Mouse (Mus musculus) forebrain, embryonic 12.5 days (tissue): ENCODE data around the gene Afp. TPM values are rescaled to one million over a fixed set of nuclear protein-coding genes. Genes with fewer than 3 reads are reported as not detected.

Experiments
- ATAC-seq: fragments of 200-750 bp; cut with Nextera tagmentation; 2 replicates; pipeline ENCODE4 v1.8.0; 2017; ENCODE audit warnings: moderate TSS enrichment; ENCODE audit not compliant: low FRiP score
- H3K27ac ChIP-seq: fragments of 300-500 bp; sonication (generic); 2 replicates; pipeline ENCODE4 v1.5.1; 2016; ENCODE audit warnings: mild to moderate bottlenecking
- H3K27me3 ChIP-seq: fragments of 300-500 bp; sonication (generic); 2 replicates; pipeline ENCODE4 v1.6.1; 2016; ENCODE audit warnings: mild to moderate bottlenecking
- H3K36me3 ChIP-seq: fragments of 300-500 bp; sonication (generic); replicated peaks from 2 replicates; pipeline ENCODE4 v1.6.1; 2016; ENCODE audit warnings: mild to moderate bottlenecking
- H3K4me1 ChIP-seq: fragments of 300-500 bp; sonication (generic); 2 replicates; pipeline ENCODE4 v1.6.1; 2016
- H3K4me2 ChIP-seq: fragments of 300-500 bp; sonication (generic); 2 replicates; pipeline ENCODE4 v1.6.1; 2016; ENCODE audit warnings: mild to moderate bottlenecking, moderate library complexity
- H3K4me3 ChIP-seq: fragments of 300-500 bp; sonication (generic); replicated peaks from 2 replicates; pipeline ENCODE4 v1.5.1; 2016; ENCODE audit warnings: mild to moderate bottlenecking
- H3K9ac ChIP-seq: fragments of 300-500 bp; sonication (generic); 2 replicates; pipeline ENCODE4 v1.6.1; 2016; ENCODE audit warnings: mild to moderate bottlenecking
- H3K9me3 ChIP-seq: fragments of 300-500 bp; sonication (generic); 2 replicates; pipeline ENCODE4 v1.6.1; 2016
- WGBS: fragments of 180-500 bp; shearing (Covaris S2); methylation state at CpG from one replicate; pipeline ENCODE4 v1.1.7; 2016; 5-methylcytosine and 5-hydroxymethylcytosine counted together
- polyA plus RNA-seq: library from polyadenylated mRNA; unstranded; fragments of >200 nt; fragmentation: Nextera tagmentation; extraction: Ambion mirVana; gene quantifications from 2 replicates; pipeline ENCODE4 v1.2.1, GENCODE M21; 2016

The Afp gene
- polyA plus RNA-seq, 1 experiment from 2014 or later: not detected

GRCm38 (mm10) chr5:90477308-90478140, 13.0 kb upstream of the Afp start:
- Histone ChIP-seq H3K9me3 (no peaks in the 10 kb centered on the region), H3K4me3 (no peak overlapping the region), H3K9ac (no peak overlapping the region), H3K27me3 (no peaks in the 10 kb centered on the region), H3K36me3 (no peaks in the 10 kb centered on the region), H3K27ac (no peak overlapping the region), H3K4me2 (no peak overlapping the region), H3K4me1 (no peaks in the 10 kb centered on the region)
- 88% methylated on average over 7 of the region's 7 CpGs for WGBS
- ATAC-seq: no peak

DNA sequence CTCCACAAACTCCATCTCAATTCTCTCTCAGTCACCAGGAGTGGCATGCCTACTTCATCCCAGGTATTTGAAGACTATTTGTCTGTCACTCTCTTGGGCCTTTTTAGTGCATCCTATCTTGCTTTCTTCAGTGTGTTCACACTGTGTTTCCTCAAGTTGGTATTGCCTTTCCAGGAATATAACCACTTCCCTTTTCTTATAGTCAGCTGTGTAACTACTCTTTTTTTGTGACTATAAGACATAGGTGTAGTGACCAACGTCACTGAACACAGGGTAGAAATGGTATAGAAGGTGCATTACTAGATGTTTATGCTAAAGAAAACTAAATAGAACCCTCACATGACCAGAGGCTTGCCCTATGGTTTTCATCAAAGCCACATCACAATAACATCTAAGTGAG, 11.7 kb upstream of the Afp start:
- Histone ChIP-seq H3K4me2 (no peak overlapping the region), H3K36me3 (no peaks in the 10 kb centered on the region), H3K4me3 (no peak overlapping the region), H3K9ac (no peak overlapping the region), H3K4me1 (no peaks in the 10 kb centered on the region), H3K9me3 (no peaks in the 10 kb centered on the region), H3K27me3 (no peaks in the 10 kb centered on the region), H3K27ac (no peak overlapping the region)
- ATAC-seq: no peak
- 95% methylated on average over 1 of the region's 1 CpGs for WGBS

GRCm38 (mm10) chr5:90485597-90485996, 4.9 kb upstream of the Afp start:
- Histone ChIP-seq H3K9ac (no peak overlapping the region), H3K4me2 (no peak overlapping the region), H3K4me1 (no peaks in the 10 kb centered on the region), H3K36me3 (no peaks in the 10 kb centered on the region), H3K4me3 (no peak overlapping the region), H3K27ac (no peak overlapping the region), H3K27me3 (no peaks in the 10 kb centered on the region), H3K9me3 (no peaks in the 10 kb centered on the region)
- 97% methylated on average over 7 of the region's 7 CpGs for WGBS
- ATAC-seq: no peak

DNA sequence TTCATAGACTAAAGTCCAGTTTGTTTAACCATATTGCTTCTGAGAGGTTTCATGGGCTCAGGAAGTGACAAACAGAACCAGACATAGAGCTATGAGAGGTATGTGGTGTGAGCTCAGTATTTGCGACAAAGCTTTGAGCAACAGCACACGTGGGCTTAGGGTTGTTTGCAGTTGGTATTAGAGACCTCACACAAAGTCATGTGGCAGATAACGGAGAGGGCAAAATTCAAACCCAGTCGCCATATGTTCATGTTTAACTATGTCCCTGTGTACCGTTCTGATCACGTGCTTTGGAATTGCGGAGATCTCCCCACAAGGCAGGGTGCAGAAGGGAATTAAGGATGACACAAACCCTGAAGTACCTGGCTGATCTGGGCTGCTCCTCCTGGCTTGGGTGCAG, 2.2 kb upstream of the Afp start:
- Histone ChIP-seq H3K4me2 (no peak overlapping the region), H3K4me1 (no peaks in the 10 kb centered on the region), H3K27me3 (no peaks in the 10 kb centered on the region), H3K36me3 (no peaks in the 10 kb centered on the region), H3K27ac (no peak overlapping the region), H3K9me3 (no peaks in the 10 kb centered on the region), H3K9ac (no peak overlapping the region), H3K4me3 (no peak overlapping the region)
- ATAC-seq: no peak
- WGBS: 89% methylated on average over 7 of the region's 7 CpGs

- Histone ChIP-seq H3K36me3 (no peaks in the 10 kb centered on the region), H3K9ac (no peak overlapping the region), H3K4me3 (no peak overlapping the region), H3K27ac (no peak overlapping the region), H3K4me1 (no peaks in the 10 kb centered on the region), H3K9me3 (no peaks in the 10 kb centered on the region), H3K27me3 (no peaks in the 10 kb centered on the region), H3K4me2 (no peak overlapping the region)
- 79% methylated on average over 9 of the region's 9 CpGs for WGBS
- no peak for ATAC-seq
Observed at GRCm38 (mm10) chr5:90492440-90492839, 1.9 kb downstream of the Afp start.

- WGBS: 95% methylated on average over 4 of the region's 4 CpGs
- no peak overlapping the region for H3K9ac ChIP-seq
Observed at GRCm38 (mm10) chr5:90494308-90494707, 3.8 kb downstream of the Afp start.

DNA sequence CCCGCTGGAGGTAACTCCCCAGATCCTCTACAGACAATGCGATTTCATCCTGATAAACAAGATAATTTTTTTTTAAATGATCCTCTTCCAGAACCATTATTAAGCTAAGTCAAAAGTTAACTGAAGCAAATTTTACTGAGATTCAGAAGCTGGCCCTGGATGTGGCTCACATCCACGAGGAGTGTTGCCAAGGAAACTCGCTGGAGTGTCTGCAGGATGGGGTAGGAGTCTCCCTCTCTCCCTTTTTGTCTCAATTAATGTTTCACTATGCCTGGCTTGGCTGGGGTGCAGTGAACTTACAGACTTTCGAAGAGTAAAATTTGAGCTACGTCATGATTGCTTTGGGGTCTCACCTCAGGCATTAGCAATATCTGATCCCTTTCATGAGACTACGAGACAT, 9.0 kb downstream of the Afp start:
- Histone ChIP-seq H3K36me3 (no peaks in the 10 kb centered on the region), H3K27ac (no peak overlapping the region), H3K4me3 (no peak overlapping the region), H3K27me3 (no peaks in the 10 kb centered on the region), H3K4me1 (no peaks in the 10 kb centered on the region), H3K9me3 (no peaks in the 10 kb centered on the region), H3K9ac (no peak overlapping the region), H3K4me2 (no peak overlapping the region)
- 77% methylated on average over 7 of the region's 7 CpGs for WGBS
- ATAC-seq: no peak

More at GRCm38 (mm10) chr5:90494308-90494707, 3.8 kb downstream of the Afp start:
- no peak for ATAC-seq
- Histone ChIP-seq H3K4me3 (no peak overlapping the region), H3K4me1 (no peaks in the 10 kb centered on the region), H3K27me3 (no peaks in the 10 kb centered on the region), H3K27ac (no peak overlapping the region), H3K36me3 (no peaks in the 10 kb centered on the region), H3K9me3 (no peaks in the 10 kb centered on the region), H3K4me2 (no peak overlapping the region)

GRCm38 (mm10) chr5:90500714-90501113, 10.2 kb downstream of the Afp start:
- H3K4me1 ChIP-seq: no peaks in the 10 kb centered on the region
- WGBS: 5% methylated on average over 6 of the region's 6 CpGs

DNA sequence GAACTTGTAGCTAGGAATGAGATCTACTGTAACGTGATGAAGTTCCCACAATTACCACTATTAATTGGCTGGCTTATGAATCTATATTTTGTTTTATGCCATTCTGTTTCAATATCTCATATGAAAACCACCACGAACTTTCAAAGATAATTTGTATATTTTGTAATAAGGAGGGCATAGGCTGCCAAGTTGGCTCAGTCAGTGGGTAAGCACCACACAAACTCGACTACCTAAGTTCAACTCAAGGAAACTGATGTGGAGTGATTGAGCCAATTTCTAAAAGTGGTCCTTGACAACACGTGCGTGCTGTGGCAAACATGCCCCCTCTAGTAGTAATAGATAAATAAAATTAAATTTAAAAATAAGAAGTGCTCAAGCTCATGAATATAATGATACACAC, 11.2 kb downstream of the Afp start:
- ATAC-seq: no peak
- H3K4me1 ChIP-seq: no peaks in the 10 kb centered on the region
- H3K9me3 ChIP-seq: no peaks in the 10 kb centered on the region
- H3K9ac ChIP-seq: no peak overlapping the region
- 92% methylated on average over 5 of the region's 5 CpGs for WGBS
- H3K4me3 ChIP-seq: no peak overlapping the region
- no peak overlapping the region for H3K27ac ChIP-seq
- H3K27me3 ChIP-seq: no peaks in the 10 kb centered on the region
- no peaks in the 10 kb centered on the region for H3K36me3 ChIP-seq
- no peak overlapping the region for H3K4me2 ChIP-seq

More at GRCm38 (mm10) chr5:90500714-90501113, 10.2 kb downstream of the Afp start:
- Histone ChIP-seq H3K9me3 (no peaks in the 10 kb centered on the region), H3K4me3 (no peak overlapping the region), H3K4me2 (no peak overlapping the region), H3K27ac (no peak overlapping the region), H3K9ac (no peak overlapping the region), H3K36me3 (no peaks in the 10 kb centered on the region), H3K27me3 (no peaks in the 10 kb centered on the region)
- ATAC-seq: 0 out of 2 replicates have a peak, but pooled peaks have one; percentile 57

GRCm38 (mm10) chr5:90504742-90505141, 14.2 kb downstream of the Afp start:
- no peaks in the 10 kb centered on the region for H3K9me3 ChIP-seq
- H3K4me3 ChIP-seq: no peak overlapping the region
- no peak overlapping the region for H3K4me2 ChIP-seq
- no peak for ATAC-seq
- no peak overlapping the region for H3K9ac ChIP-seq
- no peak overlapping the region for H3K27ac ChIP-seq
- H3K36me3 ChIP-seq: no peaks in the 10 kb centered on the region
- no peaks in the 10 kb centered on the region for H3K27me3 ChIP-seq
- no peaks in the 10 kb centered on the region for H3K4me1 ChIP-seq
- WGBS: 85% methylated on average over 11 of the region's 11 CpGs

DNA sequence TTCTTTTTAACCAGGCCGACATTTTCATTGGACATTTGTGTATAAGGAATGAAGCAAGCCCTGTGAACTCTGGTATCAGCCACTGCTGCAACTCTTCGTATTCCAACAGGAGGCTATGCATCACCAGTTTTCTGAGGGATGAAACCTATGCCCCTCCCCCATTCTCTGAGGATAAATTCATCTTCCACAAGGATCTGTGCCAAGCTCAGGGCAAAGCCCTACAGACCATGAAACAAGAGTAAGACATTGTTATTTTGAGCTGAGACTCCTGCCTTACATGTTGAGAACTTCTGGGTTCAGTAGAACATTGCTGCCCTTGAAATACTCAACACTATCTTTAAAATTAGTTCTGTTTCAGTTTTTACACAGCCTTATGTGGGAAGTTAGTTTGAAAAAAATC, 16.0 kb downstream of the Afp start:
- H3K4me3 ChIP-seq: no peak overlapping the region
- no peak for ATAC-seq
- no peaks in the 10 kb centered on the region for H3K27me3 ChIP-seq
- H3K36me3 ChIP-seq: no peaks in the 10 kb centered on the region
- H3K27ac ChIP-seq: no peak overlapping the region
- no peak overlapping the region for H3K4me2 ChIP-seq
- no peaks in the 10 kb centered on the region for H3K4me1 ChIP-seq
- 85% methylated on average over 2 of the region's 2 CpGs for WGBS
- no peaks in the 10 kb centered on the region for H3K9me3 ChIP-seq
- H3K9ac ChIP-seq: no peak overlapping the region

DNA sequence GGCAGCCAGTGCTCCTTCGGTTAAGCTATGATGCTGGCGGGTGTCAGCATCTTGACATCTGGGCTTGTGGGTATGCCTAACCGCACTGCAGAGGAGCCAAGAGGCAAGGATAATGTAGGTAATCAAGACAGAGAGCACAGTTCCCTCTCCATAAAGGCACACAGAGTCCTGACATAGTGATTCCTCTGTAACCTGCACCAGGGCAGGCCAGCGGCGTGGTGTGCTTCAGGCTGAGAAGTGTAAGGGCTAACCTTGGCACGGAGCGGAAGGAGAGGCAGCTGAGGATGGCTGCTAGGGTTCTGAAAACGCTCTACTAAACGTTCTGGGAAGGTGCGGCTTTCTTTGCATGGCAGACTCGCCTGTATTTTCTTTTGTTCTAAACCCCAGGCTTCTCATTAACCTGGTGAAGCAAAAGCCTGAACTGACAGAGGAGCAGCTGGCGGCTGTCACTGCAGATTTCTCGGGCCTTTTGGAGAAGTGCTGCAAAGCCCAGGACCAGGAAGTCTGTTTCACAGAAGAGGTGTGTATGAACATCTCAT, 16.9 kb downstream of the Afp start:
- ATAC-seq: peak; percentile 33; the same call in 1 of the 2 replicates
- no peak overlapping the region for H3K4me2 ChIP-seq
- H3K4me3 ChIP-seq: no peak overlapping the region
- H3K9ac ChIP-seq: no peak overlapping the region
- 0 out of 2 replicates have a peak overlapping the region, but pooled peaks have one; percentile 31 for H3K27ac ChIP-seq
- no peaks in the 10 kb centered on the region for H3K36me3 ChIP-seq
- H3K27me3 ChIP-seq: no peaks in the 10 kb centered on the region
- H3K9me3 ChIP-seq: no peaks in the 10 kb centered on the region
- WGBS: 38% methylated on average over 13 of the region's 13 CpGs
- no peaks in the 10 kb centered on the region for H3K4me1 ChIP-seq
